Mouse (Mus musculus) cortical plate, adult 2 months (tissue): ENCODE measurements around the gene Tfb1m.

Experiments used
- CTCF ChIP-seq: fragments of 200-500 bp; IDR thresholded peaks from 2 replicates; pipeline ENCODE4 v1.5.1; 2011; ENCODE audit warnings: mild to moderate bottlenecking, control low read depth, low read length; ENCODE audit not compliant: insufficient read depth; ENCODE audit errors: extremely low read depth
- POLR2A ChIP-seq: fragments of 200-500 bp; IDR thresholded peaks from 2 replicates; pipeline ENCODE4 v1.6.1; 2011; ENCODE audit warnings: mild to moderate bottlenecking, low read length, control low read depth; ENCODE audit not compliant: insufficient read depth; ENCODE audit errors: extremely low read depth

- TF ChIP-seq POLR2A, result no peak
- no peak for TF ChIP-seq CTCF
Observed at GRCm38 (mm10) chr17:3540304-3540703, 17.3 kb downstream of the Tfb1m start.
